Mouse (Mus musculus): ENCODE measurements around the gene Ppp1r26. TPM values are rescaled to one million over a fixed set of nuclear protein-coding genes. Genes with fewer than 3 reads are reported as not detected.
A peak's percentile ranks its signal among the peaks of the same experiment; 100 is the strongest.

Ppp1r26 gene
- total and polyA plus RNA-seq, 3 experiments, result not detected

DNA sequence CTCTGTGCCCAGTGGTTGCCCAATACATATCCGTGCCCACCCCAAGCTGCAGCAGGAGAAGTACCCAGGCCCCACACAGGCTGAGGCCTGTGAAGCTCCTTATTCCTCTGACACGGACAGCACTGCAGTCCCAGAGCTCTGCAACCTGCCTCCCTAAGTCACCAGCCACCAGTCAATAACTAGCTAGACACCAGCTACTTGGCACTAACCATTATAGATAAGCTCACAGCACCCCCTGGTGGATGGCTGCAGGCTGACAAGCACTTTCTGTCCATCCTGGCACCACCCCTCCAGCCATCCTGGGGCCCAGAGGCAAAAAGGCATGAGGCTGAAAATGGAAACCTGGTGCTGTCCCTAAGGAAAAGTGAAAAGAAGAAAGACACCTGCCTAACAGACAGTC is 28.6 kb upstream of the Ppp1r26 start:
- Histone ChIP-seq H3K4me1 (ENCODE audit: control insufficient read depth in 1 of 2, insufficient read depth in 2 of 2, low read length in 2 of 2) (no peaks in the 10 kb centered on the region), H3K4me3 (ENCODE audit: control insufficient read depth in 1 of 2, insufficient read depth in 1 of 2, low read depth in 2 of 2, low read length in 2 of 2) (no peak overlapping the region), H3K9me3 (replicated peaks; ENCODE audit: insufficient read depth, low read length) (no peaks in the 10 kb centered on the region), H3K36me3 (ENCODE audit: control insufficient read depth in 1 of 2, insufficient read depth in 2 of 2, low read length in 2 of 2) (no peaks in the 10 kb centered on the region), H3K9ac (ENCODE audit: control insufficient read depth, low read depth, low read length, poor library complexity, severe bottlenecking) (no peak overlapping the region), H3K79me2 (ENCODE audit: control insufficient read depth, insufficient read depth, low read length, poor library complexity) (no peaks in the 10 kb centered on the region), H3K27me3 (ENCODE audit: control insufficient read depth in 1 of 2, insufficient read depth in 2 of 2, low read length in 2 of 2) (no peaks in the 10 kb centered on the region), H3K27ac (ENCODE audit: control insufficient read depth, low read depth, low read length) (no peak overlapping the region)
- peak; percentile 82 for DNase-seq (ENCODE audit: low read depth, low spot score)
- no peak for TF ChIP-seq SIN3A (IDR thresholded peaks at IDR 0.05; ENCODE audit: low read length)
- no peak for TF ChIP-seq ZKSCAN1 (IDR thresholded peaks at IDR 0.05; ENCODE audit: low read depth, low read length)
- no peak for TF ChIP-seq NELFE (IDR thresholded peaks at IDR 0.05; ENCODE audit: low read depth, low read length)
- peak; percentile 76 for TF ChIP-seq ZC3H11A (IDR thresholded peaks at IDR 0.05; ENCODE audit: low read depth, low read length)
- peak; percentile 87 for TF ChIP-seq RAD21 (IDR thresholded peaks at IDR 0.05; ENCODE audit: low read depth, low read length)
- 0 out of 2 replicates have a peak, but pooled peaks have one; percentile 51 for TF ChIP-seq GATA1 (IDR thresholded peaks at IDR 0.05; ENCODE audit: low read depth, low read length)
- no peak for TF ChIP-seq HCFC1 (IDR thresholded peaks at IDR 0.05; ENCODE audit: low read depth, low read length)
- TF ChIP-seq KAT2A (conservative IDR thresholded peaks at IDR 0.05; ENCODE audit: low read depth, low read length), result no peak
- no peak for TF ChIP-seq MXI1 (IDR thresholded peaks at IDR 0.05; ENCODE audit: low read depth, low read length)
- no peak for TF ChIP-seq TBP (IDR thresholded peaks at IDR 0.05; ENCODE audit: low read depth, low read length)
- TF ChIP-seq MAFK (IDR thresholded peaks at IDR 0.05; ENCODE audit: borderline replicate concordance, low read depth, low read length), result no peak
- no peak for TF ChIP-seq MAX (IDR thresholded peaks at IDR 0.05; ENCODE audit: low read length)
- no peak for TF ChIP-seq UBTF (IDR thresholded peaks at IDR 0.05; ENCODE audit: borderline replicate concordance, insufficient read depth, low read depth, low read length)
- TF ChIP-seq BHLHE40 (IDR thresholded peaks at IDR 0.05; ENCODE audit: borderline replicate concordance, low read depth, low read length), result no peak
- peak; percentile 87 for TF ChIP-seq SMC3 (IDR thresholded peaks at IDR 0.05; ENCODE audit: low read depth, low read length)
- peak; percentile 66 to 93 (median 90) for TF ChIP-seq CTCF (IDR thresholded peaks at IDR 0.05 in 2 of 3, conservative IDR thresholded peaks at IDR 0.05 in 1 of 3; ENCODE audit: control insufficient read depth in 1 of 3, insufficient read depth in 1 of 3, low read depth in 2 of 3, low read length in 3 of 3, poor library complexity in 1 of 3, severe bottlenecking in 1 of 3)

DNA sequence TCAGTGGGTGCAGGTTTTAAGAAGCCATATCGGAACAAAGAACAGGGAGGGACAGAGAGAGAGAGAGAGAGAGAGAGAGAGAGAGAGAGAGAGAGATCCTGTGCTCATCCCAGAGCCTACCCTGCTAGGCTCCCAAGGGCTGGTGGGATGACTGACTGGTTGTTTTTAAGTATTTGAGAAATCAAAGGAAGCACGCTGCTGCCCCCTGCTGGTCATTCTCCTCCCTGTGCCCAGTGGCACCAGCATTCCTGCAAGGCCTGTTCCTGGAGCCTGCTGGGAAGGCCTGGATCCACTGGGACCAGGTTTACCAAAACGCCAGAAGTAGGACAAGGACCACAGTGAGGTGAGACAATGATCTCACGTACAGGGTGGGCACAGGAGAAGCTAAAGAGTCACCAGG is 26.7 kb upstream of the Ppp1r26 start:
- Histone ChIP-seq H3K9me3 (replicated peaks; ENCODE audit: insufficient read depth, low read length) (no peaks in the 10 kb centered on the region), H3K27me3 (ENCODE audit: control insufficient read depth in 1 of 2, insufficient read depth in 2 of 2, low read length in 2 of 2) (no peaks in the 10 kb centered on the region), H3K36me3 (ENCODE audit: control insufficient read depth in 1 of 2, insufficient read depth in 2 of 2, low read length in 2 of 2) (peaks cover 0 to 2% of the 10 kb centered on the region in 2 experiments; a peak in 1 of 4 replicates), H3K27ac (ENCODE audit: control insufficient read depth, low read depth, low read length) (no peak overlapping the region), H3K79me2 (ENCODE audit: control insufficient read depth, insufficient read depth, low read length, poor library complexity) (no peaks in the 10 kb centered on the region), H3K9ac (ENCODE audit: control insufficient read depth, low read depth, low read length, poor library complexity, severe bottlenecking) (no peak overlapping the region), H3K4me3 (ENCODE audit: control insufficient read depth in 1 of 2, insufficient read depth in 1 of 2, low read depth in 2 of 2, low read length in 2 of 2) (no peak overlapping the region), H3K4me1 (ENCODE audit: control insufficient read depth in 1 of 2, insufficient read depth in 2 of 2, low read length in 2 of 2) (peaks cover 0 to 6% of the 10 kb centered on the region in 2 experiments; a peak in 2 of 4 replicates)
- DNase-seq (ENCODE audit: low read depth, low spot score), result peak; percentile 76
- TF ChIP-seq MYB (IDR thresholded peaks at IDR 0.05; ENCODE audit: low read depth, low read length), result no peak
- TF ChIP-seq JUND (IDR thresholded peaks at IDR 0.05; ENCODE audit: low read depth, low read length), result no peak
- no peak for TF ChIP-seq MAFK (IDR thresholded peaks at IDR 0.05; ENCODE audit: borderline replicate concordance, low read depth, low read length)
- no peak for TF ChIP-seq POLR2AphosphoS5 (IDR thresholded peaks at IDR 0.05; ENCODE audit: borderline replicate concordance, low read depth, low read length)
- TF ChIP-seq MAX (IDR thresholded peaks at IDR 0.05; ENCODE audit: low read length), result no peak
- no peak for TF ChIP-seq MYC (IDR thresholded peaks at IDR 0.05; ENCODE audit: low read depth, low read length)
- no peak for TF ChIP-seq POLR2AphosphoS2 (IDR thresholded peaks at IDR 0.05; ENCODE audit: low read length)
- TF ChIP-seq EP300 (IDR thresholded peaks at IDR 0.05; ENCODE audit: low read depth in 1 of 2, low read length in 2 of 2), result no peak
- TF ChIP-seq RCOR1 (IDR thresholded peaks at IDR 0.05; ENCODE audit: low read depth, low read length), result no peak
- no peak for TF ChIP-seq E2F4 (IDR thresholded peaks at IDR 0.05; ENCODE audit: borderline replicate concordance, low read depth, low read length)
- TF ChIP-seq CTCF (IDR thresholded peaks at IDR 0.05 in 2 of 3, conservative IDR thresholded peaks at IDR 0.05 in 1 of 3; ENCODE audit: control insufficient read depth in 1 of 3, insufficient read depth in 1 of 3, low read depth in 2 of 3, low read length in 3 of 3, poor library complexity in 1 of 3, severe bottlenecking in 1 of 3), result peak; percentile 80 to 89 (median 82)
- TF ChIP-seq UBTF (IDR thresholded peaks at IDR 0.05; ENCODE audit: borderline replicate concordance, insufficient read depth, low read depth, low read length), result no peak
- peak; percentile 70 for TF ChIP-seq RAD21 (IDR thresholded peaks at IDR 0.05; ENCODE audit: low read depth, low read length)
- no peak for TF ChIP-seq ZMIZ1 (IDR thresholded peaks at IDR 0.05; ENCODE audit: low read depth, low read length)
- TF ChIP-seq TCF12 (IDR thresholded peaks at IDR 0.05; ENCODE audit: low read depth, low read length), result no peak
- no peak for TF ChIP-seq NELFE (IDR thresholded peaks at IDR 0.05; ENCODE audit: low read depth, low read length)
- no peak for TF ChIP-seq USF2 (IDR thresholded peaks at IDR 0.05; ENCODE audit: borderline replicate concordance in 1 of 2, insufficient read depth in 1 of 2, low read depth in 1 of 2, low read length in 2 of 2)
- no peak for TF ChIP-seq KAT2A (conservative IDR thresholded peaks at IDR 0.05; ENCODE audit: low read depth, low read length)
- no peak for TF ChIP-seq NRF1 (IDR thresholded peaks at IDR 0.05; ENCODE audit: insufficient read depth, low read depth, low read length, poor library complexity, severe bottlenecking)
- no peak for TF ChIP-seq CHD2 (IDR thresholded peaks at IDR 0.05; ENCODE audit: low read length)
- TF ChIP-seq ZNF384 (IDR thresholded peaks at IDR 0.05; ENCODE audit: low read depth, low read length), result peak; percentile 54
- no peak for TF ChIP-seq GABPA (IDR thresholded peaks at IDR 0.05; ENCODE audit: low read depth, low read length)

All from MEL (cell line).